Mouse (Mus musculus) cerebellum, postnatal 36 days (tissue): ENCODE measurements around the gene Trpm1.

Source experiments
- DNase-seq, 2 experiments: peaks; one replicate each; pipeline ENCODE4 v3.0.0; 2021 to 2022; ENCODE audit warnings: mixed read lengths in 2 of 2

Trpm1 gene

GRCm38 (mm10) chr7:64296286-64297010, 142.8 kb downstream of the Trpm1 start:
- DNase-seq, result no peak

- DNase-seq, result no peak
These were observed 156.6 kb downstream of the Trpm1 start for GRCm38 (mm10) chr7:64310241-64310640.

- DNase-seq, result no peak
These were observed 157.1 kb downstream of the Trpm1 start for GRCm38 (mm10) chr7:64310756-64311155.

- no peak for DNase-seq
These were observed 159.2 kb downstream of the Trpm1 start for GRCm38 (mm10) chr7:64312811-64313210.
